Mouse (Mus musculus) bone marrow macrophage, adult 2 months (primary cell): ENCODE measurements at regions not wholly inside any gene's neighbourhood (a gene's known extent, or its start where the extent isn't known, plus 50 kb on each side); places are given as distances from the start of the nearest gene placed in this dataset.

ENCODE experiments used
- CTCF ChIP-seq: IDR thresholded peaks from 2 replicates; pipeline ENCODE4 v1.5.1; 2012; ENCODE audit warnings: low read depth, mild to moderate bottlenecking, low read length, moderate library complexity
- POLR2A ChIP-seq: IDR thresholded peaks from 2 replicates; pipeline ENCODE4 v1.6.1; 2012; ENCODE audit warnings: mild to moderate bottlenecking, low read depth, low read length, borderline replicate concordance

DNA sequence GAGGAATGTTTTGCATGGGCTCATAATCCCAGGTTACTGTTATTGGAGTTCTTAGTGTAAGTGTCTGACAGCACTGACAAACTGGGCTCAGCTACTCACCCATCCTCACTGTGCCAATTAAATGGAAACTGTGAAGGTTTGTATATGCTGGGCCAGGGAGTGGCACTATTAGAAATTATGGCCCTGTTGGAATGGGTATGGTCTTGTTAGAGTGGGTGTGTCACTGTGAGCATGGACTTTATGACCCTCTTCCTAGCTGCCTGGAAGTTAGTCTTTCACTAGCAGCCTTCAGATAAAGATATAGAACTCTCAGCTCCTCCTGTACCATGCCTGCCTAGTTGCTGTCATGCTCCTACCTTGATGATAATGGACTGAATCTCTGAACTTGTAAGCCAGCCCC lies 464.3 kb downstream of the Adam3 start:
- TF ChIP-seq CTCF (no peak), POLR2A (no peak)
